Mouse (Mus musculus) embryo, embryonic 11 days (tissue): ENCODE data around the gene Usp10.

Experiments
- DNase-seq: peaks from one replicate; pipeline ENCODE4 v3.0.0-alpha.2; 2015

The Usp10 gene

GRCm38 (mm10) chr8:119916237-119916892, 6.2 kb downstream of the Usp10 start:
- DNase-seq: no peak

- no peak for DNase-seq
Measured at GRCm38 (mm10) chr8:119917415-119917814, 7.3 kb downstream of the Usp10 start.

GRCm38 (mm10) chr8:119918155-119918567, 8.0 kb downstream of the Usp10 start:
- DNase-seq: no peak

- no peak for DNase-seq
Measured at GRCm38 (mm10) chr8:119923259-119923658, 13.1 kb downstream of the Usp10 start.

- DNase-seq: no peak
Measured at GRCm38 (mm10) chr8:119925428-119925827, 15.3 kb downstream of the Usp10 start.

GRCm38 (mm10) chr8:119926474-119926873, 16.3 kb downstream of the Usp10 start:
- no peak for DNase-seq

- peak; percentile 63 for DNase-seq
Measured at GRCm38 (mm10) chr8:119927422-119928092, 17.4 kb downstream of the Usp10 start.

GRCm38 (mm10) chr8:119931317-119931716, 21.2 kb downstream of the Usp10 start:
- DNase-seq: no peak

GRCm38 (mm10) chr8:119933681-119934080, 23.5 kb downstream of the Usp10 start:
- DNase-seq: no peak

GRCm38 (mm10) chr8:119935541-119935940, 25.4 kb downstream of the Usp10 start:
- no peak for DNase-seq

- no peak for DNase-seq
Measured at GRCm38 (mm10) chr8:119938481-119938880, 28.3 kb downstream of the Usp10 start.

- no peak for DNase-seq
Measured at GRCm38 (mm10) chr8:119939336-119939735, 29.2 kb downstream of the Usp10 start.

- DNase-seq: no peak
Measured at GRCm38 (mm10) chr8:119941471-119941870, 31.3 kb downstream of the Usp10 start.

GRCm38 (mm10) chr8:119943616-119944015, 33.5 kb downstream of the Usp10 start:
- DNase-seq: no peak

- DNase-seq: peak; percentile 77
Measured at GRCm38 (mm10) chr8:119944096-119944811, 34.1 kb downstream of the Usp10 start.

- DNase-seq: no peak
Measured at GRCm38 (mm10) chr8:119946326-119946865, 36.2 kb downstream of the Usp10 start.

- no peak for DNase-seq
Measured at GRCm38 (mm10) chr8:119947653-119948052, 37.5 kb downstream of the Usp10 start.

GRCm38 (mm10) chr8:119948340-119948739, 38.2 kb downstream of the Usp10 start:
- DNase-seq: no peak

- no peak for DNase-seq
Measured at GRCm38 (mm10) chr8:119952282-119952681, 42.1 kb downstream of the Usp10 start.

GRCm38 (mm10) chr8:119952747-119953146, 42.6 kb downstream of the Usp10 start:
- no peak for DNase-seq

- no peak for DNase-seq
Measured at GRCm38 (mm10) chr8:119955333-119955732, 45.2 kb downstream of the Usp10 start.

GRCm38 (mm10) chr8:119958076-119958475, 47.9 kb downstream of the Usp10 start:
- DNase-seq: no peak

- no peak for DNase-seq
Measured at GRCm38 (mm10) chr8:119960531-119961104, 50.5 kb downstream of the Usp10 start.
